Mouse (Mus musculus): ENCODE data around the gene Ly6g6f. TPM values are rescaled to one million over a fixed set of nuclear protein-coding genes. Genes with fewer than 3 reads are reported as not detected.
"Not testable (repeated sequence)": the region's sequence is repeated elsewhere in the genome, so short reads cannot be mapped to it uniquely, and the experiment has no call there.

Ly6g6f gene
- polyA plus RNA-seq, 1 experiment, result 0.84 TPM

DNA sequence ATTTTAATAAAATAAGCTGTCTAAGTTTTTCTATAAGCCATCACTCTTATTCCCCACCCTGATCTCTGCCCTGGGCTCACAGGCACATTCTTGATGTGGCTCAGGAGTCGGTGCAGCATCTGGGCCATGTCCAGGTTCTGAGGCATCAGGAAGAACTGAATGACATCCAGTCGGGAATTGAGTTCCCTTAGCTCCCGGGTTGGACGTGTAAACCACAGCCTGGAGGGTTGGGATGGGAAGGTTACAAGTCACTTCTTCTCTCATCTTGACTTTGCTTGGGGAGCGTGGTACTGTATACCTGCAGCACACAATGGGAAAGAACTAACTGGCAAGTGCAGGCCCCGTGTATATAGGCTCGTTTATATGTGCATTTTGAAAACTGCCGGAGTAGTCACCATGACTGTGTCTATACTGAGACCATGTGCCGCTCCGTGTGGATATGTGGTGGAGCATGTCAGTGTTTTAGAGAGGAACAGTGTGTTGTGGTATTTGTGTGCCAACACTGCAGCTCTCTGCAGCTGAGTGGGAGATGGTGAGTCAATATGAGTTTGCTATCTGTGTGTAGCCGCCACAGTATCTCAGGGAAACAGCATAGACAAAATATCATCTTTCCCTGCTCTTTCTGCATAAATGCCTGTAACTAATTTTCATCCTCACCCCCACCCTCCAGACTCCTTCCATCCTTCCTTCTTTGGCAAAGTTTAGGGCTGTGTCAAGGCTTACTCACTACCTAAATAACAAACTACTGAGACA is 46.1 kb downstream of the Ly6g6f start:
- peaks cover 6% of the 10 kb centered on the region; the same call in 1 of the 2 replicates for H3K4me1 ChIP-seq (ENCODE audit: control insufficient read depth, insufficient read depth, low read length)
- 82% methylated on average over 11 of the region's 11 CpGs for WGBS
- no peak for TF ChIP-seq CTCF (IDR thresholded peaks at IDR 0.05; ENCODE audit: insufficient read depth, low read length)
- no peak for TF ChIP-seq POLR2A (IDR thresholded peaks at IDR 0.05; ENCODE audit: borderline replicate concordance, extremely low read depth, low read depth, low read length)
- no peak for DNase-seq
- no peak overlapping the region for H3K4me3 ChIP-seq (replicated peaks; ENCODE audit: extremely low read depth, low read depth, low read length)

GRCm38 (mm10) chr17:35034896-35035295 is 50.5 kb downstream of the Ly6g6f start:
- no peak for DNase-seq
- WGBS, result 75% methylated on average over 6 of the region's 6 CpGs
- Histone ChIP-seq H3K4me1 (ENCODE audit: control insufficient read depth, insufficient read depth, low read length) (no peaks in the 10 kb centered on the region; the same call in 1 of the 2 replicates), H3K4me3 (replicated peaks; ENCODE audit: extremely low read depth, low read depth, low read length) (no peak overlapping the region)
- TF ChIP-seq POLR2A (IDR thresholded peaks at IDR 0.05; ENCODE audit: borderline replicate concordance, extremely low read depth, low read depth, low read length) (no peak), CTCF (IDR thresholded peaks at IDR 0.05; ENCODE audit: insufficient read depth, low read length) (no peak)

DNA sequence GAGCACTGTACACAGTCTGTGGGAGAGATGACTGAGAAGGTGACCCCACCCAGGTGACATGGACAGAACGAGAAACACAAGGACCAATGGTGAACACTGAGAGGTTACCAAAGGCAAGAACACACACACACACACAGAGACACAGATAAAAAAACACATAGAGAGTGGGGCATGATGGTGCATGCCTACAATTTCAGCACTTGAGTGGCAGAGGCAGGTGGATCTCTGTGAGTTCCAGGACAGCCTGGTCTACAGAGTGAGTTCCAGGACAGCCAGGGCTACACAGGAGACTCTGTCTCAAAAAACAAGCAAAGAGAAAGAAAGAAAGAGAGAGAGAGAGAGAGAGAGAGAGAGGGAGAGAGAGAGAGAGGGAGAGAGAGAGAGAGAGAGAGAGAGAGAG is 51.7 kb downstream of the Ly6g6f start:
- 65% methylated on average over 1 of the region's 1 CpGs for WGBS
- not testable (repeated sequence) for DNase-seq; H3K4me3 ChIP-seq (replicated peaks; ENCODE audit: extremely low read depth, low read depth, low read length); H3K4me1 ChIP-seq (ENCODE audit: control insufficient read depth, insufficient read depth, low read length)

GRCm38 (mm10) chr17:35032323-35032870 is 53.0 kb downstream of the Ly6g6f start:
- WGBS, result 71% methylated on average over 8 of the region's 8 CpGs
- TF ChIP-seq POLR2A (IDR thresholded peaks at IDR 0.05; ENCODE audit: borderline replicate concordance, extremely low read depth, low read depth, low read length) (no peak), CTCF (IDR thresholded peaks at IDR 0.05; ENCODE audit: insufficient read depth, low read length) (no peak)
- H3K4me1 ChIP-seq (ENCODE audit: control insufficient read depth, insufficient read depth, low read length), result no peaks in the 10 kb centered on the region; the same call in 1 of the 2 replicates
- DNase-seq, result no peak
- H3K4me3 ChIP-seq (replicated peaks; ENCODE audit: extremely low read depth, low read depth, low read length), result no peak overlapping the region

GRCm38 (mm10) chr17:35031880-35032279 is 53.5 kb downstream of the Ly6g6f start:
- no peak for DNase-seq
- H3K4me1 ChIP-seq (ENCODE audit: control insufficient read depth, insufficient read depth, low read length), result no peaks in the 10 kb centered on the region; the same call in 1 of the 2 replicates
- H3K4me3 ChIP-seq (replicated peaks; ENCODE audit: extremely low read depth, low read depth, low read length), result no peak overlapping the region
- TF ChIP-seq POLR2A (IDR thresholded peaks at IDR 0.05; ENCODE audit: borderline replicate concordance, extremely low read depth, low read depth, low read length), result no peak
- TF ChIP-seq CTCF (IDR thresholded peaks at IDR 0.05; ENCODE audit: insufficient read depth, low read length), result no peak
- WGBS, result 80% methylated on average over 7 of the region's 7 CpGs

DNA sequence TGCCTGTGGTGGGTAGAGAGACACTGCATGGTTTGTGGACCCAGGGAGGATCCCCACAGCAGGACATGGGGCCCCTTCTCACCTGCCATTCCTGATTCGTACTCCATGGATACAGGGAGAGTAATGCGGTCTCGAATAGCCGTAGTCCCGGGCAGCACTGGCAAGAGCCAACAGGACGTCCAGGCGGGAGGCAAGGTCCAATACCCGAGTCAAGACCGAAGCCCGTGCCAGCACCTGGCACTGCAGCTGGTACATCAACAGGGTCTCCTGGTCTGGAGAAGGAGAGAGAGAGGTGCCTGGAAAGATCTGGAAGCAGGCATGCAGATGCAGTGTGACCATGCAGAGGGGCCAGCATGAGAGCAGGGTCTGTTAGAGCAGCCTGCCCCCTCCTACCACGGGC is 54.1 kb downstream of the Ly6g6f start:
- TF ChIP-seq CTCF (IDR thresholded peaks at IDR 0.05; ENCODE audit: insufficient read depth, low read length) (no peak), POLR2A (IDR thresholded peaks at IDR 0.05; ENCODE audit: borderline replicate concordance, extremely low read depth, low read depth, low read length) (no peak)
- no peak for DNase-seq
- 89% methylated on average over 11 of the region's 11 CpGs for WGBS
- H3K4me1 ChIP-seq (ENCODE audit: control insufficient read depth, insufficient read depth, low read length), result peaks cover 2% of the 10 kb centered on the region
- no peak overlapping the region for H3K4me3 ChIP-seq (replicated peaks; ENCODE audit: extremely low read depth, low read depth, low read length)

Other genes starting within 250 kb of the Ly6g6f start
- gene Stk19, start 248.7 kb downstream of the Ly6g6f start, polyA plus RNA-seq (2012; rRNA removed), result 45.1 and 46.0 TPM in 2 replicates
- gene Dxo, start 248.6 kb downstream of the Ly6g6f start, polyA plus RNA-seq (2012; rRNA removed), result 45.6 and 58.1 TPM in 2 replicates
- gene Skiv2l, start 235.4 kb downstream of the Ly6g6f start, polyA plus RNA-seq (2012; rRNA removed), result 77.8 and 94.8 TPM in 2 replicates
- 22.4 and 23.2 TPM in 2 replicates for gene Nelfe, start 235.2 kb downstream of the Ly6g6f start, polyA plus RNA-seq (2012; rRNA removed)
- gene Cfb, start 223.1 kb downstream of the Ly6g6f start, polyA plus RNA-seq (2012; rRNA removed), result 20.8 and 23.8 TPM in 2 replicates
- 10.6 and 12.3 TPM in 2 replicates for gene Zbtb12, start 206.1 kb downstream of the Ly6g6f start, polyA plus RNA-seq (2012; rRNA removed)
- not detected in 2 replicates for gene Gm20547, start 203.6 kb downstream of the Ly6g6f start, polyA plus RNA-seq (2012; rRNA removed)
- gene C2, start 187.3 kb downstream of the Ly6g6f start, polyA plus RNA-seq (2012; rRNA removed), result 25.8 and 27.7 TPM in 2 replicates
- 192 and 199 TPM in 2 replicates for gene Ehmt2, start 187.1 kb downstream of the Ly6g6f start, polyA plus RNA-seq (2012; rRNA removed)
- 11.6 and 13.5 TPM in 2 replicates for gene Slc44a4, start 171.1 kb downstream of the Ly6g6f start, polyA plus RNA-seq (2012; rRNA removed)
- gene Neu1, start 154.4 kb downstream of the Ly6g6f start, polyA plus RNA-seq (2012; rRNA removed), result 40.4 and 46.6 TPM in 2 replicates
- 20.1 and 93.1 TPM in 2 replicates for gene Hspa1b, start 126.4 kb downstream of the Ly6g6f start, polyA plus RNA-seq (2012; rRNA removed)
- not detected in 2 replicates for gene Gm20481, start 115.7 kb downstream of the Ly6g6f start, polyA plus RNA-seq (2012; rRNA removed)
- gene Hspa1a, start 113.5 kb downstream of the Ly6g6f start, polyA plus RNA-seq (2012; rRNA removed), result 12.9 and 66.3 TPM in 2 replicates
- gene Hspa1l, start 112.9 kb downstream of the Ly6g6f start, polyA plus RNA-seq (2012; rRNA removed), result 0.81 and 1.3 TPM in 2 replicates
- gene Lsm2, start 103.7 kb downstream of the Ly6g6f start, polyA plus RNA-seq (2012; rRNA removed), result 42.3 and 51.6 TPM in 2 replicates
- 119 and 159 TPM in 2 replicates for gene Vars, start 84.6 kb downstream of the Ly6g6f start, polyA plus RNA-seq (2012; rRNA removed)
- 4.0 and 4.2 TPM in 2 replicates for gene Vwa7, start 69.0 kb downstream of the Ly6g6f start, polyA plus RNA-seq (2012; rRNA removed)
- 2.1 and 2.8 TPM in 2 replicates for gene Sapcd1, start 57.6 kb downstream of the Ly6g6f start, polyA plus RNA-seq (2012; rRNA removed)
- gene Msh5, start 38.9 kb downstream of the Ly6g6f start, polyA plus RNA-seq (2012; rRNA removed), result 5.4 and 6.0 TPM in 2 replicates
- gene Clic1, start 35.6 kb downstream of the Ly6g6f start, polyA plus RNA-seq (2012; rRNA removed), result 124 and 153 TPM in 2 replicates
- 137 and 141 TPM in 2 replicates for gene Ddah2, start 26.6 kb downstream of the Ly6g6f start, polyA plus RNA-seq (2012; rRNA removed)
- 3.8 and 90.0 TPM in 2 replicates for gene Ly6g6c, start 20.2 kb downstream of the Ly6g6f start, polyA plus RNA-seq (2012; rRNA removed)
- gene Mpig6b, start 19.4 kb downstream of the Ly6g6f start, polyA plus RNA-seq (2012; rRNA removed), result 1.0 and 2.1 TPM in 2 replicates
- 5.8 and 25.7 TPM in 2 replicates for gene Ly6g6e, start 8.7 kb downstream of the Ly6g6f start, polyA plus RNA-seq (2012; rRNA removed)
- gene Ly6g6d, start 7.5 kb downstream of the Ly6g6f start, polyA plus RNA-seq (2012; rRNA removed), result 14.5 and 16.7 TPM in 2 replicates
- 196 and 245 TPM in 2 replicates for gene Abhd16a, start 3.7 kb upstream of the Ly6g6f start, polyA plus RNA-seq (2012; rRNA removed)
- gene Ly6g5c, start 22.7 kb upstream of the Ly6g6f start, polyA plus RNA-seq (2012; rRNA removed), result not detected in 2 replicates
- 1.4 and 2.0 TPM in 2 replicates for gene Ly6g5b, start 29.8 kb upstream of the Ly6g6f start, polyA plus RNA-seq (2012; rRNA removed)
- gene Gpank1, start 35.8 kb upstream of the Ly6g6f start, polyA plus RNA-seq (2012; rRNA removed), result 17.9 and 21.9 TPM in 2 replicates
- 232 and 297 TPM in 2 replicates for gene Csnk2b, start 36.4 kb upstream of the Ly6g6f start, polyA plus RNA-seq (2012; rRNA removed)
- gene D17H6S53E, start 40.8 kb upstream of the Ly6g6f start, polyA plus RNA-seq (2012; rRNA removed), result 12.1 and 12.9 TPM in 2 replicates
- 0.12 TPM in 1 of 2 replicates, not detected in the other for gene Apom, start 46.4 kb upstream of the Ly6g6f start, polyA plus RNA-seq (2012; rRNA removed)
- 227 and 234 TPM in 2 replicates for gene Bag6, start 49.6 kb upstream of the Ly6g6f start, polyA plus RNA-seq (2012; rRNA removed)
- gene Prrc2a, start 79.3 kb upstream of the Ly6g6f start, polyA plus RNA-seq (2012; rRNA removed), result 327 and 373 TPM in 2 replicates
- 1.4 and 1.6 TPM in 2 replicates for gene Aif1, start 90.5 kb upstream of the Ly6g6f start, polyA plus RNA-seq (2012; rRNA removed)
- 19.7 and 37.0 TPM in 2 replicates for gene Lst1, start 102.8 kb upstream of the Ly6g6f start, polyA plus RNA-seq (2012; rRNA removed)
- gene Ltb, start 108.8 kb upstream of the Ly6g6f start, polyA plus RNA-seq (2012; rRNA removed), result 28.1 and 29.9 TPM in 2 replicates
- 2.1 and 2.5 TPM in 2 replicates for gene Tnf, start 116.4 kb upstream of the Ly6g6f start, polyA plus RNA-seq (2012; rRNA removed)
- gene Lta, start 119.7 kb upstream of the Ly6g6f start, polyA plus RNA-seq (2012; rRNA removed), result 1.0 and 1.1 TPM in 2 replicates
- gene Gm16181, start 135.2 kb upstream of the Ly6g6f start, polyA plus RNA-seq (2012; rRNA removed), result 1.2 TPM in 1 of 2 replicates, not detected in the other
- 6.3 and 8.1 TPM in 2 replicates for gene Atp6v1g2, start 148.1 kb upstream of the Ly6g6f start, polyA plus RNA-seq (2012; rRNA removed)
- 16.5 and 21.6 TPM in 2 replicates for gene Nfkbil1, start 150.2 kb upstream of the Ly6g6f start, polyA plus RNA-seq (2012; rRNA removed)
- 245 and 304 TPM in 2 replicates for gene Ddx39b, start 156.1 kb upstream of the Ly6g6f start, polyA plus RNA-seq (2012; rRNA removed)
- 878 and 1,286 TPM in 2 replicates for gene H2-D1, start 177.1 kb upstream of the Ly6g6f start, polyA plus RNA-seq (2012; rRNA removed)
- 0.49 and 0.71 TPM in 2 replicates for gene H2-Q1, start 234.8 kb upstream of the Ly6g6f start, polyA plus RNA-seq (2012; rRNA removed)

All from lung, adult 2 months (tissue).